ENCODE assay signal across 8 mouse cellular contexts in genomic region chr4:135271881-135272616, GRCm38 (mm10). TPM values are rescaled to one million over a fixed set of nuclear protein-coding genes. Genes with fewer than 3 reads are reported as not detected.
DNase-seq lines count a peak whose midpoint lies in the region; ATAC-seq and TF ChIP-seq lines count a peak whose summit lies in the region.

No protein-coding gene starts in this region.

- peak overlapping the region; percentile 80 for H3K4me2 ChIP-seq in hindbrain, embryonic 13.5 days
- H3K4me2 ChIP-seq in limb, embryonic 15.5 days: peak overlapping the region; percentile 64
- H3K4me2 ChIP-seq in midbrain, embryonic 14.5 days (ENCODE audit: low read length): peak overlapping the region; percentile 80

- intact Hi-C loops in left cerebral cortex, postnatal 36 days (cut with DNase I): loop anchor here (5.0 kb wide), 2 partner anchors 40 to 50 kb away; no protein-coding TSS in a partner anchor

- peak overlapping the region; percentile 96 for H3K27ac ChIP-seq in hindbrain, embryonic 13.5 days
- H3K27ac ChIP-seq in limb, embryonic 15.5 days: peak overlapping the region; percentile 98
- peak overlapping the region; percentile 96 for H3K27ac ChIP-seq in midbrain, embryonic 14.5 days (replicated peaks; ENCODE audit: low read depth, low read length)
- peak overlapping the region; percentile 93 for H3K27ac ChIP-seq in testis, adult 2 months (ENCODE audit: control insufficient read depth, insufficient read depth, low read depth, low read length)

- peaks cover 21% of the 10 kb centered on the region for H3K27me3 ChIP-seq in hindbrain, embryonic 13.5 days
- H3K27me3 ChIP-seq in limb, embryonic 15.5 days: peaks cover 6% of the 10 kb centered on the region; the same call in 1 of the 2 replicates
- H3K27me3 ChIP-seq in midbrain, embryonic 14.5 days (ENCODE audit: control insufficient read depth, insufficient read depth, low read length): no peaks in the 10 kb centered on the region; the same call in 1 of the 2 replicates
- no peaks in the 10 kb centered on the region for H3K27me3 ChIP-seq in testis, adult 2 months (ENCODE audit: control insufficient read depth, insufficient read depth, low read length)

- H3K9ac ChIP-seq in hindbrain, embryonic 13.5 days: peak overlapping the region; percentile 94
- H3K9ac ChIP-seq in limb, embryonic 15.5 days: peak overlapping the region; percentile 82
- peak overlapping the region; percentile 84 for H3K9ac ChIP-seq in midbrain, embryonic 14.5 days (replicated peaks; ENCODE audit: low read length)

- no peaks in the 10 kb centered on the region for H3K36me3 ChIP-seq in hindbrain, embryonic 13.5 days
- H3K36me3 ChIP-seq in limb, embryonic 15.5 days: no peaks in the 10 kb centered on the region
- H3K36me3 ChIP-seq in midbrain, embryonic 14.5 days (ENCODE audit: control insufficient read depth, insufficient read depth, low read length): no peaks in the 10 kb centered on the region
- no peaks in the 10 kb centered on the region for H3K36me3 ChIP-seq in testis, adult 2 months (ENCODE audit: control insufficient read depth, insufficient read depth, low read length)

- H3K4me3 ChIP-seq in hindbrain, embryonic 13.5 days: peak overlapping the region; percentile 81
- peak overlapping the region; percentile 92 for H3K4me3 ChIP-seq in limb, embryonic 15.5 days
- H3K4me3 ChIP-seq in midbrain, embryonic 14.5 days (replicated peaks; ENCODE audit: low read depth, low read length): peak overlapping the region; percentile 86
- peak overlapping the region; percentile 95 for H3K4me3 ChIP-seq in testis, adult 2 months (ENCODE audit: control insufficient read depth, low read depth, low read length)

- DNase-seq in left cerebral cortex, adult 8-10 months (ENCODE audit: low spot score in 2 of 2): peak; percentile 12 to 13
- DNase-seq in left cerebral cortex, postnatal 36 days (ENCODE audit: low spot score in 2 of 2): no peak
- peak; percentile 20 to 22 for DNase-seq in cerebellum, adult 18-20 months
- DNase-seq in forelimb bud, embryonic 11.5 days (ENCODE audit: low read depth, low spot score): peak; percentile 71
- peak; percentile 79 for DNase-seq in midbrain, embryonic 14.5 days

- no peak for TF ChIP-seq CTCF in testis, adult 2 months (IDR thresholded peaks at IDR 0.05; ENCODE audit: control insufficient read depth, insufficient read depth, insufficient replicate concordance, low read depth, low read length)

- TF ChIP-seq POLR2A in testis, adult 2 months (IDR thresholded peaks at IDR 0.05; ENCODE audit: control insufficient read depth, low read depth, low read length): no peak

- no peaks in the 10 kb centered on the region for H3K9me3 ChIP-seq in hindbrain, embryonic 13.5 days
- H3K9me3 ChIP-seq in limb, embryonic 15.5 days: no peaks in the 10 kb centered on the region
- H3K9me3 ChIP-seq in midbrain, embryonic 14.5 days (ENCODE audit: control insufficient read depth, low read length): no peaks in the 10 kb centered on the region

- peak; percentile 78 for ATAC-seq in hindbrain, embryonic 13.5 days (ENCODE audit: low FRiP score)
- peak; percentile 16; the same call in 1 of the 2 replicates for ATAC-seq in limb, embryonic 15.5 days (ENCODE audit: insufficient number of reproducible peaks, low FRiP score, low TSS enrichment, low read depth)
- ATAC-seq in midbrain, embryonic 14.5 days (ENCODE audit: low FRiP score, low TSS enrichment): no peak; the same call in 1 of the 2 replicates

- WGBS in hindbrain, embryonic 13.5 days: under 1% methylated on average over 66 of the region's 67 CpGs
- under 1% methylated on average over 66 of the region's 67 CpGs for WGBS in limb, embryonic 15.5 days
- under 1% methylated on average over 66 of the region's 67 CpGs for WGBS in midbrain, embryonic 14.5 days

- H3K4me1 ChIP-seq in hindbrain, embryonic 13.5 days (replicated peaks): peaks cover 54% of the 10 kb centered on the region
- H3K4me1 ChIP-seq in limb, embryonic 15.5 days: peaks cover 40% of the 10 kb centered on the region
- H3K4me1 ChIP-seq in midbrain, embryonic 14.5 days (ENCODE audit: control insufficient read depth, insufficient read depth, low read length): peaks cover 38% of the 10 kb centered on the region
- H3K4me1 ChIP-seq in testis, adult 2 months (ENCODE audit: control insufficient read depth, insufficient read depth, low read length): peaks cover 24% of the 10 kb centered on the region

RNA-seq across cellular contexts. Expression of gene Clic4, which starts 0.6 kb away (rescaled TPM):
- 10 to 100 TPM; 40.1 to 47.4 (median 42.7) TPM for total RNA-seq in left cerebral cortex, adult 8-10 months (2022)
- total RNA-seq in left cerebral cortex, postnatal 36 days (2021): 10 to 100 TPM; 33.8 to 36.2 TPM
- polyA plus RNA-seq in hindbrain, embryonic 13.5 days (2015; fragmentation: Nextera tagmentation; extraction: Ambion mirVana): 83.5 and 84.7 TPM in 2 replicates
- polyA plus RNA-seq in limb, embryonic 15.5 days (2015; fragmentation: Nextera tagmentation; extraction: Ambion mirVana): 117 and 133 TPM in 2 replicates
- polyA plus RNA-seq in midbrain, embryonic 14.5 days (2014; fragmentation: Nextera tagmentation; extraction: Ambion mirVana): 34.9 and 61.9 TPM in 2 replicates
- polyA plus RNA-seq in testis, adult 2 months (2012; rRNA removed): 20.9 and 21.0 TPM in 2 replicates

Comparison
In these comparisons a context has a peak if more than half of its experiments do, and no peak if none do; other contexts are left out.
1. DNase-seq: peak in left cerebral cortex, adult 8-10 months (2 of 2), cerebellum, adult 18-20 months (2 of 2), forelimb bud, embryonic 11.5 days (single experiment) and midbrain, embryonic 14.5 days (single experiment); none in left cerebral cortex, postnatal 36 days (0 of 2).
2. Peak in every context shown above with its lines, with median percentiles within 50 percentile points of each other: H3K27ac ChIP-seq, H3K4me2 ChIP-seq, H3K4me3 ChIP-seq and H3K9ac ChIP-seq.